Mouse (Mus musculus) kidney, postnatal 0 days (tissue): ENCODE data around the gene Ccnjl. TPM values are rescaled to one million over a fixed set of nuclear protein-coding genes. Genes with fewer than 3 reads are reported as not detected.

Experiments
- ATAC-seq: fragments of 200-750 bp; cut with Nextera tagmentation; replicated peaks from 2 replicates; pipeline ENCODE4 v1.8.0; 2017; ENCODE audit warnings: low read depth, moderate number of reproducible peaks, moderate TSS enrichment, moderate library complexity; ENCODE audit not compliant: low FRiP score
- DNase-seq: peaks from one replicate; pipeline ENCODE4 v3.0.0-alpha.2; 2016; ENCODE audit warnings: low spot score
- H3K27ac ChIP-seq: fragments of 300-500 bp; sonication (generic); 2 replicates; pipeline ENCODE4 v1.5.1; 2014; ENCODE audit warnings: mild to moderate bottlenecking
- H3K27me3 ChIP-seq: fragments of 300-500 bp; sonication (generic); 2 replicates; pipeline ENCODE4 v1.6.1; 2014; ENCODE audit warnings: low read length, mixed read lengths; ENCODE audit not compliant: insufficient read depth
- H3K36me3 ChIP-seq: fragments of 300-500 bp; sonication (generic); 2 replicates; pipeline ENCODE4 v1.6.1; 2014; ENCODE audit warnings: low read length, mixed read lengths; ENCODE audit not compliant: insufficient read depth
- H3K4me1 ChIP-seq: fragments of 300-500 bp; sonication (generic); replicated peaks from 2 replicates; pipeline ENCODE4 v1.6.1; 2014; ENCODE audit warnings: antibody characterized with exemption, low read length, mixed read lengths; ENCODE audit not compliant: insufficient read depth
- H3K4me2 ChIP-seq: fragments of 300-500 bp; sonication (generic); 2 replicates; pipeline ENCODE4 v1.6.1; 2014; ENCODE audit warnings: mild to moderate bottlenecking, low read length, moderate library complexity, mixed read lengths
- H3K4me3 ChIP-seq: fragments of 300-500 bp; sonication (generic); replicated peaks from 2 replicates; pipeline ENCODE4 v1.5.1; 2014; ENCODE audit warnings: low read depth, low read length
- H3K9ac ChIP-seq: fragments of 300-500 bp; sonication (generic); 2 replicates; pipeline ENCODE4 v1.6.1; 2014; ENCODE audit warnings: low read depth, low read length
- H3K9me3 ChIP-seq: fragments of 300-500 bp; sonication (generic); replicated peaks from 2 replicates; pipeline ENCODE4 v1.6.1; 2016; ENCODE audit warnings: low read length, inconsistent platforms, mixed read lengths
- CTCF ChIP-seq: IDR thresholded peaks from 2 replicates; pipeline ENCODE4 v1.5.1; 2016; ENCODE audit warnings: antibody characterized with exemption, low read depth, mild to moderate bottlenecking, moderate library complexity
- WGBS: fragments of 180-500 bp; shearing (Covaris S2); extraction: QIAGEN DNeasy Blood & Tissue Kit; methylation state at CpG from one replicate; pipeline ENCODE4 v1.1.7; 2014; 5-methylcytosine and 5-hydroxymethylcytosine counted together
- polyA plus RNA-seq: library from polyadenylated mRNA; unstranded; fragments of >200 nt; fragmentation: Nextera tagmentation; extraction: Ambion mirVana; gene quantifications from 2 replicates; pipeline ENCODE4 v1.2.1, GENCODE M21; 2015

Gene Ccnjl
- polyA plus RNA-seq, 1 experiment from 2014 or later = 14.2 TPM

GRCm38 (mm10) chr11:43543711-43544466, 15.3 kb downstream of the Ccnjl start:
- Histone ChIP-seq H3K4me2 (no peak overlapping the region), H3K9me3 (no peaks in the 10 kb centered on the region), H3K27me3 (no peaks in the 10 kb centered on the region), H3K27ac (no peak overlapping the region), H3K4me1 (peaks cover 14% of the 10 kb centered on the region), H3K4me3 (no peak overlapping the region), H3K9ac (no peak overlapping the region), H3K36me3 (no peaks in the 10 kb centered on the region)
- ATAC-seq = no peak
- TF ChIP-seq CTCF = no peak
- no peak for DNase-seq
- WGBS = 89% methylated on average over 15 of the region's 15 CpGs

DNA sequence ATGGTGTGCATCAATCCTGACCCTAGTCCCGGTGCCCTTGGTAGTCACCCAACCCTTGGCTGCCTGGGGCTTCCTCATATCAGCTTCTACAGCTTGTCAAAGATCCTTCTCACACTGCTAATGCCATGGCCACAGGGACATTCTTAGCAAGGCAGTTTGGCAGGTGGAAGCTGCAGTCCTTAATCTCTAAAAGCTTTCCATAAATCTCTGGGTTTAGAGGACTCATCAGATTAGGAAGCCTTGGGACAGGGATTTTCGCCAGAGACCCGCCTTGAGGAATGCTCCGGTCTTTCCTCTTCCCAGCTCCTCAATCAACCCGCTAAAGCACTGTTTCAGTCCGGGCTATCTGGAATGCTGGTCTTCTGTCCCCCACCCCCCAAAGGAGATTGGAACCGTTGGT, 16.2 kb downstream of the Ccnjl start:
- TF ChIP-seq CTCF = no peak
- no peak overlapping the region for H3K4me3 ChIP-seq
- H3K9me3 ChIP-seq = no peaks in the 10 kb centered on the region
- DNase-seq = no peak
- H3K27ac ChIP-seq = no peak overlapping the region
- H3K4me2 ChIP-seq = no peak overlapping the region
- H3K27me3 ChIP-seq = no peaks in the 10 kb centered on the region
- no peak overlapping the region for H3K9ac ChIP-seq
- H3K36me3 ChIP-seq = no peaks in the 10 kb centered on the region
- peaks cover 24% of the 10 kb centered on the region for H3K4me1 ChIP-seq
- 80% methylated on average over 7 of the region's 7 CpGs for WGBS
- no peak for ATAC-seq

DNA sequence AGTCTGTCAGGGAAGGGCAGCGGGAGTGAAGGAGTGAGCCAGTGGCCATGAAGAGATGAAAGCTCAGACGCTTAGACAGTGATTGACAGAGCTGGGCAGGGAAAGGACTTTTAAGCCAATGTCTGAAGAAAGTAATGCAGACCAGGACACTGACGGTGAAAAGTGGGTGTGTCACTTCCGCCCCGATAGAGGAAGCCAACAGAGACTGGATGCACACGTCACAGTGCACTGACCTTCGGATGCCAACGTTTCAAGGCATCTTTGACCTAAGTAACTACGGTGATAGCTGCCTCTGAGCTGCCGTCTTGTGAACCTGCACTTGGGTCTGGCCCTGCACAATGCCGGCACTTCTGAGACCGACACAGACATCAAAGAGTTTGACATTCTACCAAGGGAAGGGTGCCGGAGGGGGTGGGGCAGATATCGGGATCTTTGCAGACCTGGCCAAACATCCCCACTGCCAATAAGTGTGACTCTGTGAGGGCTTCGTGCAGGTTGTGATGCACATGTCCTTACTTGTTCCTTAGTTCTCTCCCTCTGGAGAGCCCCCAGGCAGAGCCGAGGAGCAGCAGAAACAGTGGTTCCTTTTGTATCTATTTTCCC, 17.4 kb downstream of the Ccnjl start:
- DNase-seq (no peak), ATAC-seq (peak; percentile 27; the same call in 1 of the 2 replicates)
- Histone ChIP-seq H3K36me3 (no peaks in the 10 kb centered on the region), H3K4me1 (peaks cover 24% of the 10 kb centered on the region), H3K4me2 (no peak overlapping the region), H3K9ac (no peak overlapping the region), H3K4me3 (no peak overlapping the region), H3K9me3 (no peaks in the 10 kb centered on the region), H3K27me3 (no peaks in the 10 kb centered on the region), H3K27ac (no peak overlapping the region)
- TF ChIP-seq CTCF = no peak
- WGBS = 57% methylated on average over 16 of the region's 16 CpGs

GRCm38 (mm10) chr11:43546678-43547077, 18.1 kb downstream of the Ccnjl start:
- peaks cover 24% of the 10 kb centered on the region for H3K4me1 ChIP-seq
- no peaks in the 10 kb centered on the region for H3K9me3 ChIP-seq
- H3K36me3 ChIP-seq = no peaks in the 10 kb centered on the region
- no peak for ATAC-seq
- no peak overlapping the region for H3K4me2 ChIP-seq
- no peak for DNase-seq
- H3K27me3 ChIP-seq = no peaks in the 10 kb centered on the region
- no peak for TF ChIP-seq CTCF
- H3K4me3 ChIP-seq = no peak overlapping the region
- H3K27ac ChIP-seq = no peak overlapping the region
- 54% methylated on average over 4 of the region's 4 CpGs for WGBS
- no peak overlapping the region for H3K9ac ChIP-seq

GRCm38 (mm10) chr11:43548148-43548547, 19.6 kb downstream of the Ccnjl start:
- H3K4me1 ChIP-seq = peaks cover 24% of the 10 kb centered on the region
- DNase-seq = peak; percentile 67
- no peaks in the 10 kb centered on the region for H3K27me3 ChIP-seq
- ATAC-seq = no peak; the same call in 1 of the 2 replicates
- no peak overlapping the region for H3K9ac ChIP-seq
- no peak overlapping the region for H3K4me2 ChIP-seq
- TF ChIP-seq CTCF = no peak
- H3K27ac ChIP-seq = peak overlapping the region; percentile 32; the same call in 1 of the 2 replicates
- WGBS = 22% methylated on average over 7 of the region's 7 CpGs
- H3K4me3 ChIP-seq = no peak overlapping the region
- H3K9me3 ChIP-seq = no peaks in the 10 kb centered on the region
- H3K36me3 ChIP-seq = no peaks in the 10 kb centered on the region

DNA sequence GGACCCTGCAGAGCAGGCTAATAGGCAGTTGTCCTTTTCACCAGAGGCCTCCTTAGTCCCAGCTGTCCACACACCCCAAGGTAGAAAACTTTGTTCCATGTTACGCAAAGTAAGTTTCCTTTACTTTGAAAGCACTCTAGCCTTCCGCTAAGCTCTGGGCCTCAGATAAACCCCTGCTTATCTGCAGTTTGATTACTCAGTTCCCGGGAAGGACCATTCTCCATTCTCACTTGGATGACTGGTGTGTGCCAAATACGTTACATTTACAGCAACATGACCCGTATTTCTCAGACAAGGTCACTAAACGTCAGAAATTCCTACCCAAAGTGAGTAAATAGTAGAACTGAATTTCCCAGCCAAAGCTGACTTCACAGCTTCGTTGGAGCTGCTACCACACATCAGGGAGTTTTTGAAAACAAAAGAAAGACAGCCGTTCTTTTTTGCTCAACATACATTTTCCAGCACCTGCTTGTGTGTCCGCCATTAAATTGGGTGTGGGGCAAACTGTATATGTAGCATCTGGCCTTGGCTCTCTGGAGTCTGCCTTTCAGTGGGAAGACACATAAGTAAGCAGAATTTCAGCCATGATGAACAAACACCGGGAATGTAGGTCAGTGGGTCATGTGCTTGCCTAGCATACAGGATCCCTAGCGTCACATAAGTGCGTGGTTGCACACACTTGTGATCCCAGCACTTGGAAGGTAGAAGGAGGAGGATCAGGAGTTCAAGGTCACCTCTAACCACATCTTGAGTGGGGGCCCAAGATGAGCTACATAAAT, 20.3 kb downstream of the Ccnjl start:
- Histone ChIP-seq H3K9ac (no peak overlapping the region), H3K4me1 (peaks cover 24% of the 10 kb centered on the region), H3K4me3 (no peak overlapping the region), H3K27ac (peak overlapping the region; percentile 60), H3K27me3 (no peaks in the 10 kb centered on the region), H3K36me3 (no peaks in the 10 kb centered on the region), H3K4me2 (no peak overlapping the region), H3K9me3 (no peaks in the 10 kb centered on the region)
- no peak for TF ChIP-seq CTCF
- DNase-seq = no peak
- ATAC-seq = no peak
- 52% methylated on average over 12 of the region's 12 CpGs for WGBS
